Mouse (Mus musculus): Measurements from ENCODE around the gene Elk4.
A peak's percentile ranks its signal among the peaks of the same experiment; 100 is the strongest.

Gene Elk4

DNA sequence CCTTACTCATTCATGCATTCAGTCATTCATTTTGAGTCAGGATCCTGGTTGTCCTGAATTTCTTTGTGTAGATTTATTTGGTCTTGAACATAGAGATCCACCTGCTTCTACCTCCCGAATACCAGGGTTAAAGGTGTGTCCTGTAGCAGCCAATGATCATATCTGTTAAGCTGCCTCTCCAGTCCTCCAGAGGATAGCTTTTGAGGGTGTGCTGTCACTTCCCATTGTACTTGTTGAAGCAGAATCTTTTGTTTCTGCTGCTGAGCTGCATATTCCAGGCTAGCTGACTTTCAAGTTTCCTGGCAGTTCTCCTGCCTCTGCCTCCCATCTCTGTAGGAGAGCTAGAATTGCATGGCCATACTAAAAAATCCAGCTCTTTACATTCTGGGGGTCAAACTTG lies 9.3 kb downstream of the Elk4 start:
- no peak for DNase-seq (ENCODE audit: low spot score)

DNA sequence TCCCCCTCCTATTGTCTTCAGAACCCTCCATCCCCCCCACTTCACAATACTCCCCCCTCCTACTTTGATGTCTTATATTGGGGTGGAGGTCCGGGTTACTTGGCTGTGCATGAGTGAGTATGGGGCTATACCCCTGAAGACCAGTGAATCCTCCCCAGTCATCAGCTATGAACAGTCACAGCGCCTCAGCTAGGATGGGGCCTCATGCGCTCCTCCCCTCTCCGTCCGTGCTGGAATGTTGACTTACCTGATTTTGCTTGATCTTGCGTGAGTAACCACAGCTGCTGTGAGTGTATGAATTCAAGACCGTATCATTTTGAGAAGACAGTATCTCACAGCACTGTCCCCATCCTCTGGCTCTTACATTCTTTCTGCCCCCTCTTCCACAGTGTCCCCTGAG lies 12.5 kb downstream of the Elk4 start:
- no peak for DNase-seq (ENCODE audit: low spot score)

DNA sequence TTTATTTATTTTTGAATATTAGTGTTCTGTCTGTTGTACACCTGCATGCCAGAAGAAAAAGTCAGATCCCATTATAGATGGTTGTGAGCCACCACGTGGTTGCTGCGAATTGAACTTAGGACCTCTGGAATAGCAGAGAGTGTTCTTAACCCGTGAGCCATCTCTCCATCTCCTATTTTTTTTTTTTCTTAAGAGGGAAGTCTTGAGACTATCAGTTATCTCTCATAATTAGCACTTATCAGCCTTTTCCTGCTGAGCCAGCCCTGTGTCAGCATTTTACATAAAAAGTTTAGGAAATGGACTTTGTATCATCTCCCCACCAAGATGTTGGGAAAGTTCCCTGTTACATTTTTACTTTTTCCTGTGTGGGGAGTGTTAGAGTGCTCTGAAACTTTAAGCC lies 14.7 kb downstream of the Elk4 start:
- no peak for DNase-seq (ENCODE audit: low spot score)

DNA sequence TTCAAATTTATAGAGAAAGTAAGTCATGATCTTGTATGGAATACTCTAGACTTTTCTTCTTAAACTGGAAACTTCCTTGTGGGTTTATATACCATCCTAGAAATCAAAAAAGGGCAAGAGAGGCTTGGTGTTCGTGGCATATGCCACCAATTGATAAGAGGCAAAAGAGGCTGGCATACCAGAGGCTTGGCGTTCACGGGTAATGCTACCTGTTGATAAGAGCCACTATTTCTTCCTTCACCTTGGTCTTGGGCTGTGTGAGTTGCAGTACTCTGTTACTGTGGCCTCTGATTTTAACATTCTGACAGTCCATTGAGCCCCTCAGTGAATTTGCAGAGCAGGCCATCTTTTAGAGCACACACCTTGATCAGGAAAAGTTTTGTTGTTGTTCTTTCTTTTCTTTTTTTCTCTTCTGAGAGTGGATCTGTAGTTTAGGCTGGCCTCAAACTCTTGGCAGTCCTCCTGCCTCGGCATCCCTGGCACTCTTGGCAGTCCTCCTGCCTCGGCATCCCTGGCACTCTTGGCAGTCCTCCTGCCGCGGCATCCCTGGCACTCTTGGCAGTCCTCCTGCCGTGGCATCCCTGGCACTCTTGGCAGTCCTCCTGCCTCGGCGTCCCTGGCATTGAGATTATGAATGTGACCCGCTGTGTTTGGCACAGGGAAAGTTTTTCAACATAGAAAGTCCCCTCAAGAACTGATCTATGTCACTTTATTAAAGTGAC lies 19.7 kb downstream of the Elk4 start:
- no peak for DNase-seq (ENCODE audit: low spot score)

DNA sequence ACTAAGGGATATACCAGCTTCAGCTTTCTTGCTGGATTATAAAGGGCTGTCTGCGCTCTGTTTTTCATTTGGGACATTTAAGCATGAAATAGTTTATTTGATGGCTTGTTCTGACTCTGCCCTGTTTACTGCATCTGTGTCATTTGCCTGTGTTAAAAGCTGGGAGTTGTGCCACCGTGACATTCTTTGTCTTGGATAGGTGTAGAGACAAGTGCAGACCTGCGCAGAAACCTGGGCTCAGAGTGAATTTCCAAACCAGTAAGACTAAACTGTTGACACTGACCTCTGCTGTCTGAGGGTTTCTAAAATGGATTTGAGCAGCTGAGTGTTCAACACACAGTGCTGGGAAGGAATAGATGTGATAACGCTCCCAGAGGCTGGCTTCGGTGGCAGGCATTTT lies 20.6 kb downstream of the Elk4 start:
- no peak for DNase-seq (ENCODE audit: low spot score)

DNA sequence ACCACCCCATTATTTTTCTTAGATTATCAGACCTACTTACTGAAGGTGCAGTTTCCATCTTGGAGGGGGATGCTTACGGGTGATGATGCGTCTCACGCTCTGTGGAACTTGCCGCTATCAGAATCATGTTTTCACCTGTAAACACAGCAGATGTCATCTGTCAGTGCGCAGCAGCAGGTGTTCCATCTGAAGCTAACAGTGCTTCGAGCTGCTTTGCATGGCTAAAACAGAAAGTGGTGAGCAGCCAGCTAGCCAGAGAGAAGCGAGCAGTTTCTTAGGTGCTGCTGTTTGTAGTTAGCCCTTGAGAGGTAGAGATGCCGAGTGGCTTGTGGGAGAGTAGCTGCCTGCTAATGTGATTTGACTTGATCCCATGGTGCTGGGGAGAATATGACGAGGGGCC lies 21.0 kb downstream of the Elk4 start:
- no peak for DNase-seq (ENCODE audit: low spot score)

DNA sequence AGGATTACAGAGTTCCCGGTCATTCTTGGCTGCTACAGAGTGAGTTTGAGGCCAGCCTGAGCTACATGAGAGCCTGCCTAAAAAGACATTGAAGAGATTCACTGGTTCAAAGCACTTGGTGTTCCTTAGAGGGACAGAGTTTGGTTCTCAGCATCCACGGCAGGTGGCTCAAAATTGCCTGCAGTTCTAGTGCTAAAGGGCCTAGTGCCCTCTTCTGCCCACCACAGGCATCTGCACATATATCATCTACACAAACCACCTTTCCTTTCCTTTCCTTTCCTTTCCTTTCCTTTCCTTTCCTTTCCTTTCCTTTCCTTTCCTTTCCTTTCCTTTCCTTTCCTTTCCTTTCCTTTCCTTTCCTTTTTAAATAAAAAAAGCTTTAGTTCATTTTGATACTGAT lies 23.2 kb downstream of the Elk4 start:
- no peak for DNase-seq (ENCODE audit: low spot score)

- no peak for DNase-seq (ENCODE audit: low spot score)
Measured at GRCm38 (mm10) chr1:132032172-132032571, 24.8 kb downstream of the Elk4 start.

GRCm38 (mm10) chr1:132037746-132038145 lies 30.3 kb downstream of the Elk4 start:
- no peak for DNase-seq (ENCODE audit: low spot score)

GRCm38 (mm10) chr1:132038753-132039152 lies 31.3 kb downstream of the Elk4 start:
- DNase-seq (ENCODE audit: low spot score) = no peak

GRCm38 (mm10) chr1:132040201-132040621 lies 32.8 kb downstream of the Elk4 start:
- DNase-seq (ENCODE audit: low spot score) = no peak

DNA sequence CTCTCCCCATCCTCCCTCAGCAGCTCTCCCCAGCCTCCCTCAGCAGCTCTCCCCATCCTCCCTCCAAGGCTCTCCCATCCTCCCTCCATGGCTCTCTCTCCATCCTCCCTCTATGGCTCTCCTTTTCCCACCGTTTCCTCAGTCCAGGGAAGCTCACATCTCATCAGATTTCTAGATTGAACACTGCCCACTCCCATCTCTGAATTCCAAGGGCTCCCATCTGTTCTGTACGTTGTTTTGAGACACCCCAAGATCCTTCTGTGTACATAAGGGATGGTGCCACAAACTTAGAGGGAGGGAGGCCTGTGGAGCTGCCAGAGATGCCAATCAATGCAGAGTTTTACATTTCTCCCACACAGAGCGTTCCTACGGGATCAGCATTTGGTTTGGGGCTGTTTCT lies 36.4 kb downstream of the Elk4 start:
- no peak for DNase-seq (ENCODE audit: low spot score)

- peak; percentile 29 for DNase-seq (ENCODE audit: low spot score)
Measured at GRCm38 (mm10) chr1:132046143-132046735, 38.8 kb downstream of the Elk4 start.

DNA sequence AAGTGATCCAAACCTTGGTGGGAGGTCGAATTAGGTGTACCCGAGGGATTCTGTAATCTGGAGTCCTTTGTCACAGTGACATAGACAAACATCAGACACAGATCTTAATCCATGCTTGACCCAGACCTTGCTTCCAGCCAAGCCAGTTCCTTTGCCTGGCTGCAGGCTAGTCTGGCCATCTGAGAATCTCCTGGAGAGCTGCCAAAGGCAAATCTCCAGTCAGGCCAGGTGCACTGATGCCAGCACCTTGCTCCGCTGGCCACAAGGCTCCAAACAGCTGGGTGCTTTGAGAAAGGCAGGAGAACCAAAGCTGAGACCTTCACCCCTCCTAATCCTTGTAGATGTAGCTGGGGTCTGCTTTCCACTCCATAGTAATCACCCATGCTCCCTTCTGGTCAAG lies 44.3 kb downstream of the Elk4 start:
- DNase-seq (ENCODE audit: low spot score) = no peak

DNA sequence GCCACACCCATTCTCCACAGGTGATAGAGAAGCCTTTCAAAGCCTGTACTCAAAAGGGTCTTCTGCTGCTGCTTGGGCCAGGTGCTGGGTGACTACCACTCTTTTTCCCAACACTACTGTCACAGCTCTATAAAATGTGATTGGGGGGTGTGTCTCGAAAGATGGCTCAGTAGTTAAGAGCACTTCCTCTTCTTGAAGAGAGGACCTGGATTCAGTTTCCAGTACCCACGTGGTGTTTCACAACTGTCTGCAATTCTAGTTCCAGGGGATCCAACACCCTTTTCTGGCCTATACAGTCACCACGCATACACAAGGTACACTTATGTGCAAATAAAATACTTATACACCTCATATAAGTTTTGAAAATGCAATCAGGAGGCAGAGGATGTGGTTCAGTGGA lies 47.0 kb downstream of the Elk4 start:
- no peak for DNase-seq (ENCODE audit: low spot score)

DNA sequence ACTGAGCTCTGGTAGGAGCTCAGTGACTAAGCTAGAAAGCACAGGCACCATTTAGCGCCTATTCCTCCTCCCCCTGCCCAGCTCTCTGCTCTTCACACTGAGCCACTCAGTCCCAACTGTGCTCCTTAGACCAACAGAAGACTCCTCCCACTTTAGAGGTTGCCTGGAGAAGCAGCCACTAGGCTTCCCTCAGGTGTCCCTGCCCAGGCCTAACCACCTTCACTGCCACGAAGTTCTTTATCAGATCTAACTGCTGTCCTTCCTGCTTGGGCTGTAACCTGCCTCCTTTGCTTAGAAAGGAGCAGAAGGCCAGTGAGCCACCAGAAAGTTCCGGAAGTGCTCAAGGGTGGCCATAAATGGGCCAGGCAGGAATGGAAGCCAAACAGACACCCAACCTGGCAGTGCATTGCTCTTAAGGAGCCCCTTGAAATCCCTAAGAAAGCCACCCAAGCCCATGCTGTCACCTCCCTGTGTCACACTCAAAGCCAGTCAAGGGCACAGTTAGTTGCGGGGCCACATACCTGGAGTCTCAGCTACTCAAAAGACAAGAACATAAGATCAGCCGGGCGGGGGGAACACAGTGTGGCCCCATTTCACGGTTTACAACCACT lies 47.8 kb downstream of the Elk4 start:
- DNase-seq (ENCODE audit: low spot score) = no peak

DNA sequence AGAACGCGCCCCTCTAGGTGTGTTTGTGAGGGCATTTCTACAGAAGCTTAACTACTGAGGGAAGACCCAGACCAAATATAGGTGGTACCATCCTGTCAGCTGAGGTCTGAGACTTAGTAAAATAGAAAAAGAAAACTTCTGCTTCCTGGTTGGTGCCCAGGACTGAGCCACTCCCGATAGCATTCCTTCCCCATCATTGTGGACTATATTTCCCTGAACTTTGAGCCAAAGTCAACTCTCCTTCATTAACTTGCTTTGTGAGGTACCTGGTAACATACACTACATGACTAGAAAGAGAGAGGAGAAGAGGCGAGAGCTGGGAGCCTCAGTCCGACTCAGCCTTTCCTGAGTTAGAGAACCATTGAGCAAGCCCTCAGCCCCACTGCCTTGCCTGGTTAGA lies 51.2 kb downstream of the Elk4 start:
- no peak for DNase-seq (ENCODE audit: low spot score)

- DNase-seq (ENCODE audit: low spot score) = no peak
Measured at GRCm38 (mm10) chr1:132060036-132060769, 52.8 kb downstream of the Elk4 start.

GRCm38 (mm10) chr1:132061750-132062541 lies 54.5 kb downstream of the Elk4 start:
- no peak for DNase-seq (ENCODE audit: low spot score)

GRCm38 (mm10) chr1:132063096-132063495 lies 55.7 kb downstream of the Elk4 start:
- DNase-seq (ENCODE audit: low spot score) = no peak

DNA sequence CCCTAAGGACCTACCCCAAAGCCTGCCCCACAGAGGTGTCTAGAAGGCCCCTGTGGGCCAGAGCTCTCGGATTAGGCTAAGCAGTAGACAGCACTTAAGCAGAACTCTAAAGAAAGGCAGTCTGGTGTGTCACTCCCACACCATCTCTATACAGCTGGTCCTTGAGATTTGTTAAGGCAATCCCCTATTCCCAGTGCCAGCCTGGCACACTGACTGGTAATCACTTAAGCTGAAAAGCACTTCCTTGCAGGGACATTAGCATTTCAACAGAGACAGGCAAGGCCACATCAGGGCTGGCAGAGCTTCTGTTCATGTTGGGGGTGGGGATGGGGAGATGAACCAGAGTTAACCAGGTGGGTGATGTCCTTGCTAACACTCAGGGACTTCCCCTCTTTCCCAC lies 57.6 kb downstream of the Elk4 start:
- no peak for DNase-seq (ENCODE audit: low spot score)

Measured in ovary, postnatal 10 days (tissue).